Mouse (Mus musculus): Measurements from ENCODE around the gene Slc6a21.

Gene Slc6a21

GRCm38 (mm10) chr7:45277136-45277760, at the start of gene Slc6a21:
TSS of gene Slc6a21 (plus strand) at chr7:45277513.
- peak; percentile 28 for DNase-seq (ENCODE audit: low spot score)

GRCm38 (mm10) chr7:45228548-45228947, 48.8 kb upstream of the Slc6a21 start:
- no peak for DNase-seq (ENCODE audit: low spot score)

- DNase-seq (ENCODE audit: low spot score) = no peak
Observed at GRCm38 (mm10) chr7:45229046-45229445, 48.3 kb upstream of the Slc6a21 start.

GRCm38 (mm10) chr7:45229459-45230203, 47.7 kb upstream of the Slc6a21 start:
- DNase-seq (ENCODE audit: low spot score) = no peak

- no peak for DNase-seq (ENCODE audit: low spot score)
Observed at GRCm38 (mm10) chr7:45231192-45231591, 46.1 kb upstream of the Slc6a21 start.

GRCm38 (mm10) chr7:45231941-45232340, 45.4 kb upstream of the Slc6a21 start:
- DNase-seq (ENCODE audit: low spot score) = no peak

- DNase-seq (ENCODE audit: low spot score) = no peak
Observed at GRCm38 (mm10) chr7:45232716-45233465, 44.4 kb upstream of the Slc6a21 start.

GRCm38 (mm10) chr7:45233580-45234332, 43.6 kb upstream of the Slc6a21 start:
- DNase-seq (ENCODE audit: low spot score) = no peak

GRCm38 (mm10) chr7:45234333-45234841, 42.9 kb upstream of the Slc6a21 start:
- no peak for DNase-seq (ENCODE audit: low spot score)

- DNase-seq (ENCODE audit: low spot score) = no peak
Observed at GRCm38 (mm10) chr7:45234922-45235571, 42.3 kb upstream of the Slc6a21 start.

- no peak for DNase-seq (ENCODE audit: low spot score)
Observed at GRCm38 (mm10) chr7:45235656-45236180, 41.6 kb upstream of the Slc6a21 start.

- DNase-seq (ENCODE audit: low spot score) = no peak
Observed at GRCm38 (mm10) chr7:45237747-45238699, 39.3 kb upstream of the Slc6a21 start.

- no peak for DNase-seq (ENCODE audit: low spot score)
Observed at GRCm38 (mm10) chr7:45238723-45239496, 38.4 kb upstream of the Slc6a21 start, which contains the start of gene Cd37. TSS of gene Cd37 (minus strand) at chr7:45239115.

- no peak for DNase-seq (ENCODE audit: low spot score)
Observed at GRCm38 (mm10) chr7:45240109-45240508, 37.2 kb upstream of the Slc6a21 start.

GRCm38 (mm10) chr7:45240633-45241388, 36.5 kb upstream of the Slc6a21 start, which contains the start of gene Slc6a16:
TSS of gene Slc6a16 (plus strand) at chr7:45241085.
- peak; percentile 37 for DNase-seq (ENCODE audit: low spot score)

GRCm38 (mm10) chr7:45241389-45241749, 35.9 kb upstream of the Slc6a21 start:
- no peak for DNase-seq (ENCODE audit: low spot score)

- DNase-seq (ENCODE audit: low spot score) = no peak
Observed at GRCm38 (mm10) chr7:45247666-45248065, 29.6 kb upstream of the Slc6a21 start.

- no peak for DNase-seq (ENCODE audit: low spot score)
Observed at GRCm38 (mm10) chr7:45253806-45254205, 23.5 kb upstream of the Slc6a21 start.
